Mouse (Mus musculus): ENCODE measurements at regions not wholly inside any gene's neighbourhood (a gene's known extent, or its start where the extent isn't known, plus 50 kb on each side); places are given as distances from the start of the nearest gene placed in this dataset.

DNA sequence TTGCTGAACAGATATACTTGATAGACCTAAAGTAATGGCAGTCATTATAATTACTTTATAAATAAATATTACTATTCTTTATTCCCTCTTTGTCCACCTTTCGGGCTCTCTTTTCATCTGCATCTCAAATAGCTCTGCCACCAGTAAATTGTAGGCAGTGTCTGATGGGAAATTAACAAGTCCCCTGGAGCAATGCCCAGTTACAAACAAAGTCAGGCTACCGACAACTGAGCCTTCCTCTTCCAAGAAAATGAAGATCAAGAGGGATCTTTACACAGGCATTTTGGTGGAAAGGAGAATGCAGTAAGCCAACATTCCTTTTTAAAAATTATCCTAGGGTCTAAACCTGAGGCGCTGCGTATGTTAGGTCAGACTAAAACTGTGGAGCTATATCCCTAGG is 181.3 kb upstream of the Ttc29 start:
- TF ChIP-seq CTCF (IDR thresholded peaks at IDR 0.05; ENCODE audit: insufficient read depth, low read length), result no peak
- TF ChIP-seq POLR2A (IDR thresholded peaks at IDR 0.05; ENCODE audit: borderline replicate concordance, extremely low read depth, low read depth, low read length), result no peak

All from lung, adult 2 months (tissue).